Mouse (Mus musculus): ENCODE measurements around the gene Prkg1. TPM values are rescaled to one million over a fixed set of nuclear protein-coding genes. Genes with fewer than 3 reads are reported as not detected.
A peak's percentile ranks its signal among the peaks of the same experiment; 100 is the strongest.

Gene Prkg1
- 0.37 and 1.5 TPM in 2 replicates for total RNA-seq (2012; rRNA removed)

- TF ChIP-seq HCFC1 (IDR thresholded peaks at IDR 0.05; ENCODE audit: borderline replicate concordance, insufficient read depth, low read length) (no peak), ZNF384 (IDR thresholded peaks at IDR 0.05; ENCODE audit: low read depth, low read length) (no peak), CHD2 (IDR thresholded peaks at IDR 0.05; ENCODE audit: low read depth, low read length) (no peak), MAFK (IDR thresholded peaks at IDR 0.05; ENCODE audit: insufficient read depth, low read depth, low read length) (no peak), ZC3H11A (IDR thresholded peaks at IDR 0.05; ENCODE audit: borderline replicate concordance, low read depth, low read length) (no peak)
- H3K4me3 ChIP-seq (ENCODE audit: insufficient read depth in 1 of 2, low read depth in 1 of 2, low read length in 2 of 2, poor library complexity in 1 of 2, severe bottlenecking in 1 of 2): peak within 1 kb of the TSS; percentile 67 to 88
- H3K27ac ChIP-seq (ENCODE audit: insufficient read depth, low read depth, low read length, poor library complexity, severe bottlenecking): no peak within 1 kb of the TSS
- in situ Hi-C loops (cut with MboI; ENCODE audit: low sequenced_read_pairs in 2 of 2, unreplicated experiment in 2 of 2): loop anchor here in 1 of 2 experiments (25.0 kb wide), 1 partner anchor 1103 kb away; no protein-coding TSS in a partner anchor
- peaks cover 0 to 3% of the 10 kb centered on the region in 2 experiments; a peak in 1 of 4 replicates for H3K4me1 ChIP-seq (ENCODE audit: control insufficient read depth in 2 of 2, insufficient read depth in 2 of 2, low read length in 2 of 2, poor library complexity in 1 of 2)
- peak; percentile 24 for DNase-seq (ENCODE audit: low read depth, low spot score)
- no peaks in the 10 kb centered on the region for H3K36me3 ChIP-seq (ENCODE audit: control insufficient read depth, insufficient read depth, low read length, poor library complexity, severe bottlenecking)
- peak within 1 kb of the TSS; percentile 62 for H3K9ac ChIP-seq (ENCODE audit: insufficient read depth, low read depth, low read length, poor library complexity, severe bottlenecking)
- H3K9me3 ChIP-seq (ENCODE audit: control insufficient read depth, insufficient read depth, low read depth, low read length): no peaks in the 10 kb centered on the region
Observed at GRCm38 (mm10) chr19:31764801-31765340, at the start of gene Prkg1. Prkg1 (minus strand) TSS chr19:31765033.

- in situ Hi-C loops (cut with MboI; ENCODE audit: low sequenced_read_pairs in 2 of 2, unreplicated experiment in 2 of 2): no loop called here
- Histone ChIP-seq H3K36me3 (ENCODE audit: control insufficient read depth, insufficient read depth, low read length, poor library complexity, severe bottlenecking) (no peaks in the 10 kb centered on the region), H3K4me3 (ENCODE audit: insufficient read depth in 1 of 2, low read depth in 1 of 2, low read length in 2 of 2, poor library complexity in 1 of 2, severe bottlenecking in 1 of 2) (no peak overlapping the region), H3K27ac (ENCODE audit: insufficient read depth, low read depth, low read length, poor library complexity, severe bottlenecking) (no peak overlapping the region), H3K9me3 (ENCODE audit: control insufficient read depth, insufficient read depth, low read depth, low read length) (no peaks in the 10 kb centered on the region), H3K4me1 (ENCODE audit: control insufficient read depth in 2 of 2, insufficient read depth in 2 of 2, low read length in 2 of 2, poor library complexity in 1 of 2) (no peaks in the 10 kb centered on the region), H3K9ac (ENCODE audit: insufficient read depth, low read depth, low read length, poor library complexity, severe bottlenecking) (no peak overlapping the region)
- no peak for TF ChIP-seq MAFK (IDR thresholded peaks at IDR 0.05; ENCODE audit: insufficient read depth, low read depth, low read length)
- no peak for TF ChIP-seq ZNF384 (IDR thresholded peaks at IDR 0.05; ENCODE audit: low read depth, low read length)
- no peak for TF ChIP-seq HCFC1 (IDR thresholded peaks at IDR 0.05; ENCODE audit: borderline replicate concordance, insufficient read depth, low read length)
- DNase-seq (ENCODE audit: low read depth, low spot score): no peak
Observed at GRCm38 (mm10) chr19:31813087-31813486, 48.3 kb upstream of the Prkg1 start.

GRCm38 (mm10) chr19:31811371-31811770 is 46.5 kb upstream of the Prkg1 start:
- H3K4me1 ChIP-seq (ENCODE audit: control insufficient read depth in 2 of 2, insufficient read depth in 2 of 2, low read length in 2 of 2, poor library complexity in 1 of 2): no peaks in the 10 kb centered on the region
- H3K9ac ChIP-seq (ENCODE audit: insufficient read depth, low read depth, low read length, poor library complexity, severe bottlenecking): no peak overlapping the region

GRCm38 (mm10) chr19:31805391-31805790 is 40.6 kb upstream of the Prkg1 start:
- in situ Hi-C loops (cut with MboI; ENCODE audit: low sequenced_read_pairs in 2 of 2, unreplicated experiment in 2 of 2): no loop called here
- H3K27ac ChIP-seq (ENCODE audit: insufficient read depth, low read depth, low read length, poor library complexity, severe bottlenecking): no peak overlapping the region

More at GRCm38 (mm10) chr19:31811371-31811770, 46.5 kb upstream of the Prkg1 start:
- TF ChIP-seq ZNF384 (IDR thresholded peaks at IDR 0.05; ENCODE audit: low read depth, low read length): no peak
- no peak for TF ChIP-seq HCFC1 (IDR thresholded peaks at IDR 0.05; ENCODE audit: borderline replicate concordance, insufficient read depth, low read length)
- no peak for TF ChIP-seq CHD2 (IDR thresholded peaks at IDR 0.05; ENCODE audit: low read depth, low read length)
- TF ChIP-seq MAFK (IDR thresholded peaks at IDR 0.05; ENCODE audit: insufficient read depth, low read depth, low read length): no peak
- TF ChIP-seq ZC3H11A (IDR thresholded peaks at IDR 0.05; ENCODE audit: borderline replicate concordance, low read depth, low read length): no peak
- in situ Hi-C loops (cut with MboI; ENCODE audit: low sequenced_read_pairs in 2 of 2, unreplicated experiment in 2 of 2): no loop called here
- H3K9me3 ChIP-seq (ENCODE audit: control insufficient read depth, insufficient read depth, low read depth, low read length): no peaks in the 10 kb centered on the region
- H3K27ac ChIP-seq (ENCODE audit: insufficient read depth, low read depth, low read length, poor library complexity, severe bottlenecking): no peak overlapping the region
- H3K36me3 ChIP-seq (ENCODE audit: control insufficient read depth, insufficient read depth, low read length, poor library complexity, severe bottlenecking): no peaks in the 10 kb centered on the region
- H3K4me3 ChIP-seq (ENCODE audit: insufficient read depth in 1 of 2, low read depth in 1 of 2, low read length in 2 of 2, poor library complexity in 1 of 2, severe bottlenecking in 1 of 2): no peak overlapping the region
- peak; percentile 48 for DNase-seq (ENCODE audit: low read depth, low spot score)

More at GRCm38 (mm10) chr19:31805391-31805790, 40.6 kb upstream of the Prkg1 start:
- no peaks in the 10 kb centered on the region for H3K4me1 ChIP-seq (ENCODE audit: control insufficient read depth in 2 of 2, insufficient read depth in 2 of 2, low read length in 2 of 2, poor library complexity in 1 of 2)
- H3K9ac ChIP-seq (ENCODE audit: insufficient read depth, low read depth, low read length, poor library complexity, severe bottlenecking): no peak overlapping the region
- DNase-seq (ENCODE audit: low read depth, low spot score): no peak
- no peak overlapping the region for H3K4me3 ChIP-seq (ENCODE audit: insufficient read depth in 1 of 2, low read depth in 1 of 2, low read length in 2 of 2, poor library complexity in 1 of 2, severe bottlenecking in 1 of 2)
- no peaks in the 10 kb centered on the region for H3K9me3 ChIP-seq (ENCODE audit: control insufficient read depth, insufficient read depth, low read depth, low read length)
- TF ChIP-seq ZNF384 (IDR thresholded peaks at IDR 0.05; ENCODE audit: low read depth, low read length): no peak
- no peak for TF ChIP-seq MAFK (IDR thresholded peaks at IDR 0.05; ENCODE audit: insufficient read depth, low read depth, low read length)
- no peak for TF ChIP-seq CHD2 (IDR thresholded peaks at IDR 0.05; ENCODE audit: low read depth, low read length)
- no peak for TF ChIP-seq ZC3H11A (IDR thresholded peaks at IDR 0.05; ENCODE audit: borderline replicate concordance, low read depth, low read length)
- TF ChIP-seq HCFC1 (IDR thresholded peaks at IDR 0.05; ENCODE audit: borderline replicate concordance, insufficient read depth, low read length): no peak
- no peaks in the 10 kb centered on the region for H3K36me3 ChIP-seq (ENCODE audit: control insufficient read depth, insufficient read depth, low read length, poor library complexity, severe bottlenecking)

Measured in ES-E14 (cell line).